Mouse (Mus musculus) MEL (cell line): ENCODE measurements around the gene Cd37. TPM values are rescaled to one million over a fixed set of nuclear protein-coding genes. Genes with fewer than 3 reads are reported as not detected.

Experiments
- DNase-seq: peaks from one replicate; pipeline ENCODE4 v3.0.0; 2011; ENCODE audit warnings: low read depth, low spot score
- H3K27ac ChIP-seq: 2 replicates; pipeline ENCODE4 v1.5.1; 2012; ENCODE audit warnings: low read depth, mild to moderate bottlenecking, control low read depth, low read length, moderate library complexity; ENCODE audit not compliant: control insufficient read depth
- H3K27me3 ChIP-seq, 2 experiments: fragments of 150-350 bp in 1 of 2; sonication (generic) in 1 of 2; 2 replicates each; pipeline ENCODE4 v1.6.1; 2012; ENCODE audit warnings: low read length in 2 of 2, mild to moderate bottlenecking in 2 of 2, improper control_type of control experiment in 1 of 2, moderate library complexity in 1 of 2; ENCODE audit not compliant: insufficient read depth in 2 of 2, control insufficient read depth in 1 of 2
- H3K36me3 ChIP-seq, 2 experiments: 2 replicates each; pipeline ENCODE4 v1.6.1; 2012 to 2014; ENCODE audit warnings: low read length in 2 of 2, improper control_type of control experiment in 1 of 2, inconsistent platforms in 1 of 2, mild to moderate bottlenecking in 1 of 2; ENCODE audit not compliant: insufficient read depth in 2 of 2, control insufficient read depth in 1 of 2
- H3K4me1 ChIP-seq, 2 experiments: fragments of 150-350 bp in 1 of 2; sonication (generic) in 1 of 2; 2 replicates each; pipeline ENCODE4 v1.6.1; 2012; ENCODE audit warnings: low read length in 2 of 2, improper control_type of control experiment in 1 of 2, mild to moderate bottlenecking in 1 of 2; ENCODE audit not compliant: insufficient read depth in 2 of 2, control insufficient read depth in 1 of 2
- H3K4me3 ChIP-seq, 2 experiments: fragments of 150-350 bp in 1 of 2; sonication (generic) in 1 of 2; 2 replicates each; pipeline ENCODE4 v1.5.1; 2012; ENCODE audit warnings: low read depth in 2 of 2, low read length in 2 of 2, mild to moderate bottlenecking in 2 of 2, moderate library complexity in 2 of 2, control low read depth in 1 of 2, improper control_type of control experiment in 1 of 2; ENCODE audit not compliant: control insufficient read depth in 1 of 2, insufficient read depth in 1 of 2
- H3K79me2 ChIP-seq: 2 replicates; pipeline ENCODE4 v1.6.1; 2012; ENCODE audit warnings: mild to moderate bottlenecking, low read length, moderate library complexity; ENCODE audit not compliant: control insufficient read depth, poor library complexity, insufficient read depth
- H3K9ac ChIP-seq: 2 replicates; pipeline ENCODE4 v1.6.1; 2012; ENCODE audit warnings: low read depth, mild to moderate bottlenecking, control low read depth, low read length, moderate library complexity; ENCODE audit not compliant: control insufficient read depth, poor library complexity, severe bottlenecking
- H3K9me3 ChIP-seq: fragments of 150-350 bp; sonication (generic); replicated peaks from 2 replicates; pipeline ENCODE4 v1.6.1; 2012; ENCODE audit warnings: mild to moderate bottlenecking, low read length, improper control_type of control experiment, moderate library complexity; ENCODE audit not compliant: insufficient read depth
- BHLHE40 ChIP-seq: IDR thresholded peaks from 2 replicates; pipeline ENCODE4 v1.6.1; 2012; ENCODE audit warnings: low read depth, mild to moderate bottlenecking, inconsistent platforms, low read length, improper control_type of control experiment, borderline replicate concordance
- CHD1 ChIP-seq: IDR thresholded peaks from 2 replicates; pipeline ENCODE4 v1.6.1; 2012; ENCODE audit warnings: low read depth, mild to moderate bottlenecking, inconsistent platforms, low read length, improper control_type of control experiment
- CHD2 ChIP-seq: IDR thresholded peaks from 2 replicates; pipeline ENCODE4 v1.6.1; 2011; ENCODE audit warnings: low read length, improper control_type of control experiment
- E2F4 ChIP-seq: IDR thresholded peaks from 2 replicates; pipeline ENCODE4 v1.6.1; 2011; ENCODE audit warnings: low read depth, low read length, improper control_type of control experiment, borderline replicate concordance
- ELF1 ChIP-seq: IDR thresholded peaks from 2 replicates; pipeline ENCODE4 v1.6.1; 2014; ENCODE audit warnings: low read depth, mild to moderate bottlenecking, inconsistent platforms, low read length, improper control_type of control experiment, moderate library complexity
- EP300 ChIP-seq, 2 experiments: IDR thresholded peaks; 2 replicates each; pipeline ENCODE4 v1.6.1; 2011; ENCODE audit warnings: improper control_type of control experiment in 2 of 2, low read length in 2 of 2, low read depth in 1 of 2, mild to moderate bottlenecking in 1 of 2
- ETS1 ChIP-seq: IDR thresholded peaks from 2 replicates; pipeline ENCODE4 v1.6.1; 2012; ENCODE audit warnings: low read depth, mild to moderate bottlenecking, inconsistent platforms, low read length, improper control_type of control experiment, moderate library complexity
- GABPA ChIP-seq: IDR thresholded peaks from 2 replicates; pipeline ENCODE4 v1.6.1; 2012; ENCODE audit warnings: low read depth, mild to moderate bottlenecking, inconsistent platforms, low read length, improper control_type of control experiment, moderate library complexity
- JUND ChIP-seq: IDR thresholded peaks from 2 replicates; pipeline ENCODE4 v1.6.1; 2011; ENCODE audit warnings: low read depth, mild to moderate bottlenecking, improper control_type of control experiment, low read length
- KAT2A ChIP-seq: conservative IDR thresholded peaks from 2 replicates; pipeline ENCODE4 v1.6.1; 2012; ENCODE audit warnings: low read depth, low read length, improper control_type of control experiment, inconsistent platforms
- MAFK ChIP-seq: IDR thresholded peaks from 2 replicates; pipeline ENCODE4 v1.6.1; 2011; ENCODE audit warnings: low read depth, mild to moderate bottlenecking, low read length, improper control_type of control experiment, borderline replicate concordance
- MAX ChIP-seq: IDR thresholded peaks from 2 replicates; pipeline ENCODE4 v1.6.1; 2011; ENCODE audit warnings: low read length, improper control_type of control experiment
- MAZ ChIP-seq: IDR thresholded peaks from 2 replicates; pipeline ENCODE4 v1.6.1; 2012; ENCODE audit warnings: low read depth, mild to moderate bottlenecking, inconsistent platforms, low read length, improper control_type of control experiment
- MXI1 ChIP-seq: IDR thresholded peaks from 2 replicates; pipeline ENCODE4 v1.6.1; 2011; ENCODE audit warnings: mild to moderate bottlenecking, low read depth, low read length, improper control_type of control experiment
- MYB ChIP-seq: IDR thresholded peaks from 2 replicates; pipeline ENCODE4 v1.6.1; 2011; ENCODE audit warnings: mild to moderate bottlenecking, low read depth, low read length, improper control_type of control experiment
- MYC ChIP-seq: IDR thresholded peaks from 2 replicates; pipeline ENCODE4 v1.6.1; 2011; ENCODE audit warnings: low read depth, mild to moderate bottlenecking, low read length, improper control_type of control experiment, moderate library complexity
- POLR2A ChIP-seq, 2 experiments: IDR thresholded peaks; 2 replicates each; pipeline ENCODE4 v1.6.1; 2011 to 2012; ENCODE audit warnings: low read length in 2 of 2, mild to moderate bottlenecking in 2 of 2, control low read depth in 1 of 2, improper control_type of control experiment in 1 of 2, low read depth in 1 of 2, moderate library complexity in 1 of 2; ENCODE audit not compliant: control insufficient read depth in 1 of 2, insufficient read depth in 1 of 2, poor library complexity in 1 of 2
- POLR2AphosphoS2 ChIP-seq: IDR thresholded peaks from 2 replicates; pipeline ENCODE4 v1.6.1; 2011; ENCODE audit warnings: low read length, improper control_type of control experiment
- POLR2AphosphoS5 ChIP-seq: IDR thresholded peaks from 2 replicates; pipeline ENCODE4 v1.6.1; 2012; ENCODE audit warnings: low read depth, borderline replicate concordance, mild to moderate bottlenecking, inconsistent platforms, low read length, moderate library complexity, mixed read lengths
- RAD21 ChIP-seq: IDR thresholded peaks from 2 replicates; pipeline ENCODE4 v1.6.1; 2011; ENCODE audit warnings: mild to moderate bottlenecking, low read depth, low read length, improper control_type of control experiment
- RCOR1 ChIP-seq: IDR thresholded peaks from 2 replicates; pipeline ENCODE4 v1.6.1; 2012; ENCODE audit warnings: low read depth, mild to moderate bottlenecking, inconsistent platforms, low read length, improper control_type of control experiment
- TBP ChIP-seq: IDR thresholded peaks from 2 replicates; pipeline ENCODE4 v1.8.0; 2011; ENCODE audit warnings: low read depth, low read length, improper control_type of control experiment
- TCF12 ChIP-seq: IDR thresholded peaks from 2 replicates; pipeline ENCODE4 v1.6.1; 2014; ENCODE audit warnings: low read depth, mild to moderate bottlenecking, inconsistent platforms, low read length, improper control_type of control experiment, moderate library complexity
- UBTF ChIP-seq: IDR thresholded peaks from 2 replicates; pipeline ENCODE4 v1.6.1; 2012; ENCODE audit warnings: low read depth, mild to moderate bottlenecking, inconsistent platforms, low read length, improper control_type of control experiment, moderate library complexity, borderline replicate concordance; ENCODE audit not compliant: insufficient read depth
- USF1 ChIP-seq: IDR thresholded peaks from 2 replicates; pipeline ENCODE4 v1.6.1; 2014; ENCODE audit warnings: low read depth, mild to moderate bottlenecking, inconsistent platforms, low read length, improper control_type of control experiment, moderate library complexity
- USF2 ChIP-seq, 2 experiments: IDR thresholded peaks; 2 replicates each; pipeline ENCODE4 v1.6.1; 2011 to 2012; ENCODE audit warnings: improper control_type of control experiment in 2 of 2, low read length in 2 of 2, borderline replicate concordance in 1 of 2, inconsistent platforms in 1 of 2, low read depth in 1 of 2, mild to moderate bottlenecking in 1 of 2; ENCODE audit not compliant: insufficient read depth in 1 of 2
- ZKSCAN1 ChIP-seq: IDR thresholded peaks from 2 replicates; pipeline ENCODE4 v1.6.1; 2012; ENCODE audit warnings: low read depth, mild to moderate bottlenecking, inconsistent platforms, low read length, improper control_type of control experiment, moderate library complexity
- ZMIZ1 ChIP-seq: IDR thresholded peaks from 2 replicates; pipeline ENCODE4 v1.6.1; 2012; ENCODE audit warnings: low read depth, mild to moderate bottlenecking, inconsistent platforms, low read length, improper control_type of control experiment, moderate library complexity
- ZNF384 ChIP-seq: IDR thresholded peaks from 2 replicates; pipeline ENCODE4 v1.6.1; 2012; ENCODE audit warnings: low read depth, mild to moderate bottlenecking, inconsistent platforms, low read length, improper control_type of control experiment
- polyA plus RNA-seq, 2 experiments: library from polyadenylated mRNA; stranded (reverse) in 1 of 2; unstranded in 1 of 2; fragments of >175 nt in 1 of 2; fragments of >200 nt in 1 of 2; gene quantifications; 2 replicates each; pipeline versions ENCODE4 v1.2.1 to v1.2.4; 2012; ENCODE audit warnings: low replicate concordance in 2 of 2, low read depth in 1 of 2; ENCODE audit not compliant: insufficient read length in 2 of 2, insufficient read depth in 1 of 2, missing spikeins in 1 of 2
- total RNA-seq: library from RNA; depleted of rRNA; stranded (reverse); fragments of 300-350 nt; gene quantifications from 2 replicates; pipeline ENCODE4 v1.2.3, GENCODE M21; 2012

The Cd37 gene
- total and polyA plus RNA-seq, 3 experiments = 22.4 to 111 TPM; not detected in 1

GRCm38 (mm10) chr7:45191803-45192363 is 47.0 kb downstream of the Cd37 start:
- Histone ChIP-seq H3K4me3 (no peak overlapping the region), H3K4me1 (peaks cover 26 to 41% of the 10 kb centered on the region in 2 experiments)
- TF ChIP-seq MXI1 (0 out of 2 replicates have a peak, but pooled peaks have one; percentile 17), KAT2A (no peak), POLR2AphosphoS2 (no peak), ZNF384 (no peak), BHLHE40 (no peak), RAD21 (no peak), EP300 (IDR thresholded peaks at IDR 0.05; ENCODE audit: low read depth in 1 of 2, low read length in 2 of 2) (peak in 1 of 2 experiments; percentile 21; a peak in 1 of 4 replicates), E2F4 (no peak), USF1 (no peak), MAX (no peak), CHD2 (no peak), MYB (no peak), RCOR1 (no peak), TCF12 (peak; percentile 43; the same call in 1 of the 2 replicates), ELF1 (no peak), JUND (no peak), MYC (no peak), UBTF (no peak), POLR2AphosphoS5 (no peak), TBP (no peak), POLR2A (IDR thresholded peaks at IDR 0.05; ENCODE audit: control insufficient read depth in 1 of 2, insufficient read depth in 1 of 2, low read depth in 1 of 2, low read length in 2 of 2, poor library complexity in 1 of 2) (no peak), CHD1 (no peak), GABPA (no peak), MAFK (no peak), ZMIZ1 (no peak), ZKSCAN1 (no peak), MAZ (no peak), USF2 (IDR thresholded peaks at IDR 0.05; ENCODE audit: borderline replicate concordance in 1 of 2, insufficient read depth in 1 of 2, low read depth in 1 of 2, low read length in 2 of 2) (no peak), ETS1 (peak; percentile 65)

More at GRCm38 (mm10) chr7:45191803-45192363, 47.0 kb downstream of the Cd37 start:
- peak; percentile 64 for DNase-seq
- H3K36me3 ChIP-seq = peaks cover 0 to 14% of the 10 kb centered on the region in 2 experiments; a peak in 2 of 4 replicates
- no peak overlapping the region for H3K9ac ChIP-seq
- no peaks in the 10 kb centered on the region for H3K9me3 ChIP-seq
- H3K79me2 ChIP-seq = no peaks in the 10 kb centered on the region
- no peaks in the 10 kb centered on the region for H3K27me3 ChIP-seq
- no peak overlapping the region for H3K27ac ChIP-seq
